Mouse (Mus musculus) gastrocnemius, postnatal 10 days (tissue): Measurements from ENCODE around the gene Zrsr2. TPM values are rescaled to one million over a fixed set of nuclear protein-coding genes. Genes with fewer than 3 reads are reported as not detected.
A peak's percentile ranks its signal among the peaks of the same experiment; 100 is the strongest.

Experiments used
- DNase-seq: peaks from one replicate; pipeline ENCODE4 v3.0.0; 2021; ENCODE audit warnings: mixed read lengths
- long read RNA-seq, 2 experiments: library from polyadenylated mRNA; stranded (forward); transcript quantifications; one replicate each; pipeline ENCODE4 v2.0.0; 2021
- total RNA-seq, 2 experiments: library from RNA; stranded (reverse); gene quantifications; 2 replicates each; pipeline ENCODE4 v1.2.3; 2021

Zrsr2 gene
- total RNA-seq = 10 to 100 TPM; 17.6 to 18.0 TPM
- long read RNA-seq, experiment 1, transcript Zrsr2-201 (5 exons, 3,867 nt) = major isoform, 5 of 12 reads
- long read RNA-seq, experiment 1, partial matches to known transcripts = 1 of 12 reads
- long read RNA-seq, experiment 1, other reads (novel, unspliced or antisense) = 3 of 12 reads
- long read RNA-seq, experiment 2, partial matches to known transcripts = 2 of 8 reads
- long read RNA-seq, experiment 2, other reads (novel, unspliced or antisense) = 4 of 8 reads

- DNase-seq = peak; percentile 80
Measured at GRCm38 (mm10) chrX:163958467-163958875, at the start of gene Zrsr2. TSS of gene Zrsr2 (minus strand) at chrX:163958661.

GRCm38 (mm10) chrX:164004809-164005208 is 46.3 kb upstream of the Zrsr2 start:
- DNase-seq = no peak

GRCm38 (mm10) chrX:163999848-164000247 is 41.4 kb upstream of the Zrsr2 start:
- DNase-seq = no peak

GRCm38 (mm10) chrX:163996754-163997153 is 38.3 kb upstream of the Zrsr2 start:
- no peak for DNase-seq

- no peak for DNase-seq
Measured at GRCm38 (mm10) chrX:163987718-163988374, 29.4 kb upstream of the Zrsr2 start.

GRCm38 (mm10) chrX:163982129-163982528 is 23.7 kb upstream of the Zrsr2 start:
- DNase-seq = no peak

GRCm38 (mm10) chrX:163981500-163981899 is 23.0 kb upstream of the Zrsr2 start:
- DNase-seq = no peak

GRCm38 (mm10) chrX:163981092-163981491 is 22.6 kb upstream of the Zrsr2 start:
- DNase-seq = no peak

- peak; percentile 66 for DNase-seq
Measured at GRCm38 (mm10) chrX:163957803-163958466, 526 bp downstream of the Zrsr2 start.

GRCm38 (mm10) chrX:163957381-163957780 is 1.1 kb downstream of the Zrsr2 start:
- no peak for DNase-seq

GRCm38 (mm10) chrX:163951618-163952017 is 6.8 kb downstream of the Zrsr2 start:
- no peak for DNase-seq

- no peak for DNase-seq
Measured at GRCm38 (mm10) chrX:163944381-163944780, 14.1 kb downstream of the Zrsr2 start.

GRCm38 (mm10) chrX:163938587-163938986 is 19.9 kb downstream of the Zrsr2 start:
- DNase-seq = peak; percentile 24

GRCm38 (mm10) chrX:163934731-163935130 is 23.7 kb downstream of the Zrsr2 start:
- no peak for DNase-seq

GRCm38 (mm10) chrX:163929550-163929949 is 28.9 kb downstream of the Zrsr2 start:
- no peak for DNase-seq

- DNase-seq = no peak
Measured at GRCm38 (mm10) chrX:163912791-163913190, 45.7 kb downstream of the Zrsr2 start.

- peak; percentile 35 for DNase-seq
Measured at GRCm38 (mm10) chrX:163909381-163909780, 49.1 kb downstream of the Zrsr2 start.

GRCm38 (mm10) chrX:163908337-163909250 is 49.9 kb downstream of the Zrsr2 start, which contains the start of gene Ap1s2:
TSS of gene Ap1s2 (plus strand) at chrX:163909017.
- DNase-seq = peak; percentile 91

- no peak for DNase-seq
Measured at GRCm38 (mm10) chrX:163908003-163908336, 50.5 kb downstream of the Zrsr2 start.

- DNase-seq = no peak
Measured at GRCm38 (mm10) chrX:163906861-163907260, 51.6 kb downstream of the Zrsr2 start.

- no peak for DNase-seq
Measured at GRCm38 (mm10) chrX:163899431-163900020, 58.9 kb downstream of the Zrsr2 start.

- no peak for DNase-seq
Measured at GRCm38 (mm10) chrX:163897354-163897753, 61.1 kb downstream of the Zrsr2 start.
